Mouse (Mus musculus): ENCODE data around the gene Cdyl. TPM values are rescaled to one million over a fixed set of nuclear protein-coding genes. Genes with fewer than 3 reads are reported as not detected.
A peak's percentile ranks its signal among the peaks of the same experiment; 100 is the strongest.

Gene Cdyl
- total and polyA plus RNA-seq, 2 experiments from 2014 or later: 4.2 to 7.8 TPM

GRCm38 (mm10) chr13:35624831-35625230 lies 34.8 kb upstream of the Cdyl start:
- Histone ChIP-seq H3K9me3 (ENCODE audit: low read length) (no peaks in the 10 kb centered on the region), H3K36me3 (ENCODE audit: insufficient read depth) (no peaks in the 10 kb centered on the region), H3K27me3 (ENCODE audit: insufficient read depth, low read length) (no peaks in the 10 kb centered on the region), H3K4me1 (ENCODE audit: insufficient read depth) (no peaks in the 10 kb centered on the region), H3K9ac (no peak overlapping the region), H3K27ac (ENCODE audit: low read depth, low read length) (no peak overlapping the region), H3K4me2 (ENCODE audit: low read depth) (no peak overlapping the region), H3K4me3 (ENCODE audit: low read depth, low read length) (no peak overlapping the region)
- 94% methylated on average over 3 of the region's 3 CpGs for WGBS
- ATAC-seq (no peak), DNase-seq (no peak)
- no peak for TF ChIP-seq CTCF (IDR thresholded peaks at IDR 0.05; ENCODE audit: low read depth)

GRCm38 (mm10) chr13:35625556-35625955 lies 34.1 kb upstream of the Cdyl start:
- no peak overlapping the region for H3K4me3 ChIP-seq (ENCODE audit: low read depth, low read length)
- WGBS: 60% methylated on average over 3 of the region's 3 CpGs
- no peak for TF ChIP-seq CTCF (IDR thresholded peaks at IDR 0.05; ENCODE audit: low read depth)
- H3K27me3 ChIP-seq (ENCODE audit: insufficient read depth, low read length): no peaks in the 10 kb centered on the region
- no peak overlapping the region for H3K4me2 ChIP-seq (ENCODE audit: low read depth)
- H3K4me1 ChIP-seq (ENCODE audit: insufficient read depth): no peaks in the 10 kb centered on the region
- no peaks in the 10 kb centered on the region for H3K36me3 ChIP-seq (ENCODE audit: insufficient read depth)
- no peak overlapping the region for H3K9ac ChIP-seq
- no peaks in the 10 kb centered on the region for H3K9me3 ChIP-seq (ENCODE audit: low read length)
- DNase-seq: no peak
- no peak overlapping the region for H3K27ac ChIP-seq (ENCODE audit: low read depth, low read length)
- ATAC-seq: no peak

GRCm38 (mm10) chr13:35627319-35627718 lies 32.3 kb upstream of the Cdyl start:
- no peak overlapping the region for H3K4me3 ChIP-seq (ENCODE audit: low read depth, low read length)
- H3K4me1 ChIP-seq (ENCODE audit: insufficient read depth): no peaks in the 10 kb centered on the region
- ATAC-seq: no peak
- no peaks in the 10 kb centered on the region for H3K36me3 ChIP-seq (ENCODE audit: insufficient read depth)
- 92% methylated on average over 1 of the region's 1 CpGs for WGBS
- H3K27me3 ChIP-seq (ENCODE audit: insufficient read depth, low read length): no peaks in the 10 kb centered on the region
- no peak overlapping the region for H3K9ac ChIP-seq
- DNase-seq: no peak
- H3K4me2 ChIP-seq (ENCODE audit: low read depth): no peak overlapping the region
- no peak for TF ChIP-seq CTCF (IDR thresholded peaks at IDR 0.05; ENCODE audit: low read depth)
- H3K9me3 ChIP-seq (ENCODE audit: low read length): no peaks in the 10 kb centered on the region
- H3K27ac ChIP-seq (ENCODE audit: low read depth, low read length): no peak overlapping the region

- WGBS: 79% methylated on average over 1 of the region's 1 CpGs
Observed at GRCm38 (mm10) chr13:35647132-35647823, 12.4 kb upstream of the Cdyl start.

GRCm38 (mm10) chr13:35650284-35650872 lies 9.3 kb upstream of the Cdyl start:
- no peak for TF ChIP-seq CTCF (IDR thresholded peaks at IDR 0.05; ENCODE audit: low read depth)
- Histone ChIP-seq H3K36me3 (ENCODE audit: insufficient read depth) (no peaks in the 10 kb centered on the region), H3K4me2 (ENCODE audit: low read depth) (no peak overlapping the region), H3K9me3 (ENCODE audit: low read length) (no peaks in the 10 kb centered on the region), H3K4me1 (ENCODE audit: insufficient read depth) (no peaks in the 10 kb centered on the region), H3K9ac (no peak overlapping the region), H3K4me3 (ENCODE audit: low read depth, low read length) (no peak overlapping the region), H3K27ac (ENCODE audit: low read depth, low read length) (no peak overlapping the region), H3K27me3 (ENCODE audit: insufficient read depth, low read length) (no peaks in the 10 kb centered on the region)
- ATAC-seq: peak; percentile 78
- 69% methylated on average over 11 of the region's 11 CpGs for WGBS
- peak; percentile 37 for DNase-seq

More at GRCm38 (mm10) chr13:35647132-35647823, 12.4 kb upstream of the Cdyl start:
- Histone ChIP-seq H3K27ac (ENCODE audit: low read depth, low read length) (no peak overlapping the region), H3K4me1 (ENCODE audit: insufficient read depth) (no peaks in the 10 kb centered on the region), H3K9ac (no peak overlapping the region), H3K9me3 (ENCODE audit: low read length) (no peaks in the 10 kb centered on the region), H3K4me2 (ENCODE audit: low read depth) (no peak overlapping the region), H3K27me3 (ENCODE audit: insufficient read depth, low read length) (no peaks in the 10 kb centered on the region), H3K4me3 (ENCODE audit: low read depth, low read length) (no peak overlapping the region), H3K36me3 (ENCODE audit: insufficient read depth) (no peaks in the 10 kb centered on the region)
- no peak for TF ChIP-seq CTCF (IDR thresholded peaks at IDR 0.05; ENCODE audit: low read depth)
- no peak for DNase-seq
- no peak for ATAC-seq

- H3K27ac ChIP-seq (ENCODE audit: low read depth, low read length): no peak overlapping the region
- no peaks in the 10 kb centered on the region for H3K36me3 ChIP-seq (ENCODE audit: insufficient read depth)
- no peak overlapping the region for H3K4me2 ChIP-seq (ENCODE audit: low read depth)
- WGBS: 74% methylated on average over 4 of the region's 4 CpGs
- DNase-seq (peak; percentile 13), ATAC-seq (no peak)
- H3K27me3 ChIP-seq (ENCODE audit: insufficient read depth, low read length): no peaks in the 10 kb centered on the region
- no peaks in the 10 kb centered on the region for H3K4me1 ChIP-seq (ENCODE audit: insufficient read depth)
- H3K4me3 ChIP-seq (ENCODE audit: low read depth, low read length): no peak overlapping the region
- no peaks in the 10 kb centered on the region for H3K9me3 ChIP-seq (ENCODE audit: low read length)
- no peak overlapping the region for H3K9ac ChIP-seq
- TF ChIP-seq CTCF (IDR thresholded peaks at IDR 0.05; ENCODE audit: low read depth): no peak
Observed at GRCm38 (mm10) chr13:35652851-35653250, 6.8 kb upstream of the Cdyl start.

GRCm38 (mm10) chr13:35656853-35657252 lies 2.8 kb upstream of the Cdyl start:
- DNase-seq: no peak
- Histone ChIP-seq H3K9me3 (ENCODE audit: low read length) (no peaks in the 10 kb centered on the region), H3K36me3 (ENCODE audit: insufficient read depth) (no peaks in the 10 kb centered on the region), H3K27ac (ENCODE audit: low read depth, low read length) (no peak overlapping the region), H3K27me3 (ENCODE audit: insufficient read depth, low read length) (no peaks in the 10 kb centered on the region), H3K9ac (no peak overlapping the region), H3K4me1 (ENCODE audit: insufficient read depth) (no peaks in the 10 kb centered on the region), H3K4me2 (ENCODE audit: low read depth) (no peak overlapping the region), H3K4me3 (ENCODE audit: low read depth, low read length) (no peak overlapping the region)
- no peak for TF ChIP-seq CTCF (IDR thresholded peaks at IDR 0.05; ENCODE audit: low read depth)
- WGBS: 86% methylated on average over 2 of the region's 2 CpGs
- no peak for ATAC-seq
